Mouse (Mus musculus): ENCODE measurements around the gene Acot3.

DNA sequence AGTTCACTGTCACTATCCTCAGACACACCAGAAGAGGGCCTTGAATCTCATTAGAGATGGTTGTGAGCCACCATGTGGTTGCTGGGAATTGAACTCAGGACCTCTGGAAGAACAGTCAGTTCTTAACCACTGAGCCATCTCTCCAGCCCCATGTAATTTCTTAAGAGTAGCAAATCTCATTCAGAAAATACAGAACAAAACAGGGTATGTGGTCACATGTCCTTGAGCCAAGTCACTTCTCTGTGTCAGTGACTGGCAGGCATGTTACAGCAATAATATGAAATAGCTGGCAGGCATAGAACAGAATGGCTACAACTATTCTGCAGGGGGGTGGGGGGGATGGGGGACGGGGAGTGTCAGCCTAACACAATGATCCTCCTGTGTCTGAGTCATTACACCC lies 48.1 kb downstream of the Acot3 start:
- TF ChIP-seq CTCF (conservative IDR thresholded peaks at IDR 0.05; ENCODE audit: low read length) (no peak), NANOG (IDR thresholded peaks at IDR 0.05; ENCODE audit: borderline replicate concordance, low read length) (no peak), POU5F1 (IDR thresholded peaks at IDR 0.05; ENCODE audit: borderline replicate concordance, low read length) (no peak)
